Mouse (Mus musculus) duodenum, adult 2 months (tissue): Measurements from ENCODE around the gene Polr2h. TPM values are rescaled to one million over a fixed set of nuclear protein-coding genes. Genes with fewer than 3 reads are reported as not detected.

Source experiments
- polyA plus RNA-seq: library from polyadenylated mRNA; depleted of rRNA; stranded (reverse); fragments of >200 nt; gene quantifications from 2 replicates; pipeline ENCODE4 v1.2.3, GENCODE M21; 2012; ENCODE audit warnings: low replicate concordance; rRNA removed

Gene Polr2h
- 6.8 and 8.2 TPM in 2 replicates for polyA plus RNA-seq

GRCm38 (mm10) chr16:20717181-20717977, at the start of gene Polr2h, which contains the start of gene Clcn2:
Polr2h (plus strand) TSS chr16:20717665.
Clcn2 (minus strand) TSS chr16:20717746.

GRCm38 (mm10) chr16:20668013-20668412, 49.5 kb upstream of the Polr2h start, which contains the start of gene Eif4g1:
Eif4g1 (plus strand) TSS chr16:20668313.

GRCm38 (mm10) chr16:20693111-20693701, 24.3 kb upstream of the Polr2h start, which contains the start of gene Fam131a:
Fam131a (plus strand) TSS chr16:20693241.

GRCm38 (mm10) chr16:20732925-20733730, 15.7 kb downstream of the Polr2h start, which contains the start of gene Chrd:
Chrd (plus strand) TSS chr16:20733127.

GRCm38 (mm10) chr16:20733731-20734730, 16.6 kb downstream of the Polr2h start, which contains the start of gene Thpo:
Thpo (minus strand) TSS chr16:20734511.

Other genes starting within 250 kb of the Polr2h start
- 11.1 and 14.5 TPM in 2 replicates for gene Eif2b5, start 218.8 kb upstream of the Polr2h start, polyA plus RNA-seq
- 32.7 and 44.7 TPM in 2 replicates for gene Dvl3, start 200.7 kb upstream of the Polr2h start, polyA plus RNA-seq
- 358 and 481 TPM in 2 replicates for gene Ap2m1, start 182.2 kb upstream of the Polr2h start, polyA plus RNA-seq
- gene Abcf3, start 169.1 kb upstream of the Polr2h start, polyA plus RNA-seq: 16.3 and 29.3 TPM in 2 replicates
- 5.8 and 15.6 TPM in 2 replicates for gene Vwa5b2, start 128.2 kb upstream of the Polr2h start, polyA plus RNA-seq
- 6.3 and 11.3 TPM in 2 replicates for gene Eef1akmt4, start 106.1 kb upstream of the Polr2h start, polyA plus RNA-seq
- gene Gm49333, start 106.1 kb upstream of the Polr2h start, polyA plus RNA-seq: 0.15 and 0.30 TPM in 2 replicates
- 21.4 and 23.3 TPM in 2 replicates for gene Alg3, start 105.9 kb upstream of the Polr2h start, polyA plus RNA-seq
- gene Camk2n2, start 96.4 kb upstream of the Polr2h start, polyA plus RNA-seq: 5.2 and 5.7 TPM in 2 replicates
- 0.19 TPM in 1 of 2 replicates, not detected in the other for gene Ece2, start 87.8 kb upstream of the Polr2h start, polyA plus RNA-seq
- gene Psmd2, start 66.0 kb upstream of the Polr2h start, polyA plus RNA-seq: 22.5 and 32.8 TPM in 2 replicates
- 261 and 397 TPM in 2 replicates for gene Eif4g1, start 49.4 kb upstream of the Polr2h start, polyA plus RNA-seq
- gene Fam131a, start 24.4 kb upstream of the Polr2h start, polyA plus RNA-seq: 3.0 and 6.5 TPM in 2 replicates
- 142 and 219 TPM in 2 replicates for gene Clcn2, start 81 bp downstream of the Polr2h start, polyA plus RNA-seq
- gene Chrd, start 15.5 kb downstream of the Polr2h start, polyA plus RNA-seq: 2.1 and 4.5 TPM in 2 replicates
- 4.2 and 6.7 TPM in 2 replicates for gene Thpo, start 16.8 kb downstream of the Polr2h start, polyA plus RNA-seq